Mouse (Mus musculus) left cerebral cortex, postnatal 14 days (tissue): ENCODE data around the gene Pcnp. TPM values are rescaled to one million over a fixed set of nuclear protein-coding genes. Genes with fewer than 3 reads are reported as not detected.
A peak's percentile ranks its signal among the peaks of the same experiment; 100 is the strongest.
"Not testable (repeated sequence)": the region's sequence is repeated elsewhere in the genome, so short reads cannot be mapped to it uniquely, and the experiment has no call there.

Experiments used
- DNase-seq, 2 experiments: peaks; one replicate each; pipeline ENCODE4 v3.0.0; 2021 to 2022; ENCODE audit warnings: low spot score in 2 of 2, mixed read lengths in 1 of 2
- intact Hi-C: fragments of 180-260 bp; cut with DNase I; formaldehyde crosslinking; loops from one replicate; pipeline ENCODE4 v1.15.1; 2025
- microRNA-seq, 2 experiments: library from miRNA; unstranded; fragments of <30 nt; microRNA quantifications; one replicate each; pipeline ENCODE4 v1.2.0; 2022
- total RNA-seq, 2 experiments: library from RNA; stranded (reverse); gene quantifications; 2 replicates each; pipeline ENCODE4 v1.2.3; 2021

Gene Pcnp
- total RNA-seq, 2 experiments from 2014 or later, result 132 to 141 TPM

DNA sequence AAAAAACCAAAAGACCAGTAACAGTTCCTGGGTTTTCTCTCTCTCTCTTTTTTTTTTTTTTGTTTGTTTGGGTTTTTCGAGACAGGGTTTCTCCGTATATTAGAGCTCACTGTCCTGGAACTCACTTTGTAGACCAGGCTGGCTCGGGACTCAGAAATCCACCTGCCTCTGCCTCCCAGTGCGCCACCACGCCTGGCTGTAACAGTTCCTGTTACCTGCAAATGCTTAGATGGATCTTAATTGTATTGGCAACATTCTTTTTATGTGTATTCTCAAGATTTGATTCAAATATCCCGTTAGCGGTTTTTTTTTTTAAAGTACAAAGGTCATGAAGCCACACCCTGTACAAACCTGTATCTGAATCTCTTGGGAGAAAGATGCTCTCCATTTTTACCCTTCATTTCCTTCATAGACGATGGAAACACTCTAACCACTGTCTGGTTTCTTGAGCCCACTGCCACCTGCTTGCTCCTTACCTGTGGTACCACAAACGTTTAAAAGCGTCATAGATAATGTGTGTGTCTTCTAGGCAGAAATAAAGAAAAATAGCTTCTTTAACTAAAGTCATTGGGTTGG is 56.8 kb downstream of the Pcnp start:
- intact Hi-C loops, result loop anchor here (5.0 kb wide), 1 partner anchor 65 kb away; the partner anchor contains the start of gene Trmt10c

DNA sequence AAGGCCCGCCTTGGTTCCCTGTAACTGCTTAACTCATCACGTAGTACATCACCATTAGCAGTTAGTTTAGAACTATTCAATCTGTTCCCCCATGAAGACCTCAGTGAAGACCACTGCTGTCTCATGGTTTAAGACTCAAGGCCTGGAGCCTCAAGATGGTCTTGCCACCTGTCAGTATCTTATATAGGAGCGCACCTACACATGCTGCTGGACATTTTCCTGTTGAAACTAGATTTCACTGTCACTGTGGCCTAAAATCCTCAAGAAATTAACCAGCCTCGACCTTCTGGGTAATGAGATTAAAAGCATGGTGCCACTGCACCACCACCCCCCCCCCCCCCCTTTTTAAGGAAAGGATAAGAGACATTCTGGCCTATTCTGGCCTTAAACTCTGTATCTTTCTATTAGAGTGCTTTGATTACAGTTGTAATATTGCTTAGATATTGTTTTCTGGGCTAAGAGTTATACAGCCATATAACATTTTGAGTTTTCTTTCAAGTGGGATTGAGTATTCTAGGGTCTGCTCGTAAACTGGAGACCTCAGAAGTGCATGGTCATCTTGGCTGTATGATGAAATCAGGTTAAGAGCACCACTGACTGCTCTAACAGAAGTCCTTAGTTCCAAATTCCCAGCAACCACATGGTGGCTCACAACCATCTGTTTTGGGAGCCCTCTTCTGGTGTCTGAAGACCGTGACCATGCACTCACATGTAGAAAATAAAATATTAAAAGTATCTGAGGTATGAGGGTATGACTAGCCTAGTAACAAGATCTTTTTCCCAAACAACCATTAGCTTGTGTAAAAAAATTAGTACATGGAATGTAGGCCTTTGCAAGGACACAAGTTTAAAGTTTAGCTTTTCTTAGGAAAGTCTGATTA is 57.6 kb downstream of the Pcnp start:
- intact Hi-C loops, result loop anchor here (5.0 kb wide), 1 partner anchor 65 kb away; the partner anchor contains the start of gene Trmt10c
- DNase-seq, result no peak

More for the DNA sequence above, 56.8 kb downstream of the Pcnp start:
- no peak for DNase-seq

DNA sequence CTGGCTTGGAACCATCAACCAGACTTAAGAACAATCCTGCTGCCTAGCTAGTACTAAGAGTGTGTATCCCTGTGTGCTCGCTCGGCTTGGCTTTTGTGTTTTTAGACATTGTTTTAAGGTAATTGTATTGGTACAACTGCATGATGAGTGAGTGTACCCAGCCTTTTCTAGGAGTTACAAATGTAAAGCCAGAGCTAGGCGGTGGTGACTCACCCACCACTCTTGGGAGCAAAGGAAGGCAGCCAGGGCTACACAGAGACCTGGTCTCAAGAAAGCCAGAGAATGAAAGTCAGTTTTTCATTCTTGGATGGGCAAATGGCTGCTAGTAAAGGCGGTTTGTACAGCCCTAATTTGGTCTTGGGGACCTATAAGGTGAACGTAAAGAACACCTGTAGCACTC is 59.1 kb downstream of the Pcnp start:
- intact Hi-C loops, result loop anchor here (5.0 kb wide), 1 partner anchor 67 kb away; the partner anchor contains the start of gene Trmt10c
- DNase-seq, result no peak

DNA sequence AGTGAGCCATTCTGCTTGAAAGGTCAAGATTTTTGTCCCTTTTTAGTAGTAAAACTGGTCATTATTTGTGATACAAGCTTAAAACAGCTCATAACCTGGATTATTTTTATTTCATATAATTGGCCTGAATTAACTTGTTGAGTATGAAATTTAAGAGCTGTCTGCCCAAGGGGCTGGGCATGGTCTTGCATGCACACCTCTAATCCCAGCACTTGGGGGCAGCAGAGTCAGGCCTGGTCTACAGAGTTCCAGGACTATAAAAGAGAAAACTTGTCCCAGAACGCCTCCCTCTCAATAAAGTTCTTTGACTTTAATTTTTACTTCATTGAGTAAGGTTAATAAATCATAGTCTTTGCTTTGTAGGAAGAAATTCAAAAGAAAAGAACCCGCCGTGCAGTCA is 60.4 kb downstream of the Pcnp start:
- intact Hi-C loops, result no loop called here
- peak in 1 of 2 experiments; percentile 61 for DNase-seq

DNA sequence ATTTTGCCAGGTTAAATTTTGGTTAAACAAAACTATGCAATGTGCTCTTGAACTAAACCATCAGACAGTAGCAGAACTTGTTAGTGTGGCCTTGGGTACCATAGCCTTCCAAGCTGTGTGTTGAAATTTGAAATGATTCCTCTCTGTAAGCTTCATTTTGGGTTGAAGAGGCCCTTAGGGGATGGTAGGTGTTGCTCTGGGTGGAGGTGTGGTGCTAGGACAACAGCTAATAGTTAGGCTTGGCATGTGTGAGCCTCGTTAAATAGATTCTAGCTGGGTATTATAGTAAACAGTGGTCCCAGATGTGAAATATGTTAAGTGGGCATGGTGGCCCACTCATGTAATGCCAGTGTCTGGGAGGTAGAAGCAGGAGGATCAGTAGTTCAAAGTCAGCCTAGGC is 62.3 kb downstream of the Pcnp start:
- DNase-seq, result no peak
- intact Hi-C loops, result no loop called here

DNA sequence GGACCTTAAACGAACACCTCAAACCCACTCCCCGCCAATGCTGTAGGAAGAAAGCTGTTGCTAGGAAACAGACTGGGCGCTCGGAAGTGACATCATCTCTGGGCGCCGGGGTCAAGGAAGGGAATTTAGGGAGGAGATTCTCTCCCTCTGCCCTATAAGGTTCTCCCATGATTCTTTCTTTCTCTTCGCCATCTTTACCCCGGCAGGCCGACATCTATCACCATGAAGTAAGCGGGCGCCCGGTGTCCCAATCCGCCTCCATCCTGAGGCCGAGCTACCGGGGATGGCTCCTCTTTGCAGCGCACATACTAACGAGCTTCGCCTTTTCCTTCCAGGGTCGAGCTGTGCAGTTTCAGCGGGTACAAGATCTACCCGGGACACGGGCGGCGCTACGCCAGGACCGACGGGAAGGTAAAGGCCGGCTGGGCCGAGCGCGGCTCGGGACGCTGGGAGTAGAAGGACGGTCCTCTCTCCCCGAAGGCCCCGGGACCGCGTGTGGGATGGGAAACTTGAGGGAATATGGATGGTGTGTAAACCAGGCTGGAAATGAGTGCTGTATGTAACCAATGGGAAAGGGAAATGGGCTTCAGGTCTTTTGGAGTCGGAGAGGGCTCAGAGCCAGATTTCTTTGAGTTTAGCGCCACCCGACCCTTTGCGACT is 63.2 kb downstream of the Pcnp start, which contains the start of gene Rpl24:
Gene Rpl24, plus strand, starts transcription at position 64 of the 660 bp plus-strand sequence.
- intact Hi-C loops, result no loop called here
- DNase-seq, result peak; percentile 96 to 98

DNA sequence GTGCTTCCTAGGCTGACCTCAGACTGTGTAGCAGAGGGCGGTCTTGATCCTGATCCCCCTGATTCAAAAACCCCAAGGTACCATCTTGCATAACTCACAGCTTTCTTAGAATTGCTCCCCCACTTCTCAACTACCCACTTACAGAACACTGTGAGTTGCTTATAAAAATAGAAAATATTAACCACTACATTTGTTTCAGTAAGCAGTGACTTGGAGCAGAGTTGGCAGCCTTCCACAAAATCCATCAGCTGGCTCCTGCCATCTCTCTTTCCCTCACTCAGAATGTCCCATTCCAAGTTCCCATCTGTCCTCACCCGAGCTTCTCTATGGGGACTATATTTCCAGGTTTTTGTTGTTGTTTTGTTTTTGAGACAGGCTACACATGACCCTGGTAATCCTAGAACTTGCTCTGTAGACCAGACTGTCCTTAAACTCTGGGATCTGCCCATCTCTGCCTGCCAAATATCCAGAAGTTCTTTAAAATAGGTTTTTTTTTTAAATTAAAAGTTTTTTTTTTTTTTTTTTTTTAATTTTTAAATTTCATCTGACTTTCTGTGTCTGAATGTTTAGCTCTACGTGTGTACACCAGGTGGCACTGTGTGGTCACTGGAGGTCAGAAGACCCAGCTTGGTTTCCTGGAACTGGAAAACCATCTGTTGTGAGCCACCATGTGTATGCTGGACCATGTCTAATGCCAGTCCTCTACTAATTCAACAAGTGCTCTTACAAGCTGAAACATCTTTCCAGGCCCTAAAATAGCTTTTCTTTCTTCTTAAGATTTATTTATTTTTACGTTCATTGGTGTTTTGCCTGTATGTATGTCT is 65.2 kb downstream of the Pcnp start:
- DNase-seq, result peak; percentile 63 to 66
- intact Hi-C loops, result no loop called here

DNA sequence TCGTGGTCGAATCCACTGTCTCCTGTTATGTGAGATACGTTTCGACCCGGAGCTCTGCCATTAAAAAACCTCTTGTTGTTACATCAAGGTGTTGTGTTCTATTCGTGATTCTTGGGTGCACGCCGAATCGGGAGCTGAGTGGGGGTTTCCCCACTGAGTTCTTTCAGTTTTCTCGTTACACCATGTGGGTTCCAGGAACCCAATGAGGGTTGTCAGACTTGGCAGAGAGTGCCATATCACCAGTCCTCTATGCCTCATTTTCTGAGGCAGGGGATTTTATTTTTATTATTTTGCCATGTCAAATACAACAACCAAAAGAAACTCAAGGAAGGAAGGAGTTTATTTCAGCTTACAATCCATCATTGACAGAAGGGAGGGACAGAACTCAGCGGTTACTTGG is 66.5 kb downstream of the Pcnp start:
- intact Hi-C loops, DNase-seq: not testable (repeated sequence)

Small RNA genes lying within 50 kb of the gene (microRNA-seq; reads per million reads assigned to microRNA genes)
- gene Gm24047, result 0 reads per million in 2 experiments

Other genes starting within 250 kb of the Pcnp start
- 1 to 10 TPM; 3.1 to 3.5 TPM for gene Nfkbiz, start 190.8 kb downstream of the Pcnp start, total RNA-seq
- gene Nxpe3, start 134.5 kb downstream of the Pcnp start, total RNA-seq, result 1 to 10 TPM; 7.3 to 7.5 TPM
- gene Cep97, start 94.9 kb downstream of the Pcnp start, total RNA-seq, result 1 to 10 TPM; 9.1 to 10.0 TPM
- 100 to 1,000 TPM; 333 to 350 TPM for gene Rpl24, start 63.5 kb downstream of the Pcnp start, total RNA-seq
- gene Zbtb11, start 55.9 kb downstream of the Pcnp start, total RNA-seq, result 10 to 100 TPM; 36.4 to 36.7 TPM
- gene Trmt10c, start 8.1 kb upstream of the Pcnp start, total RNA-seq, result 1 to 10 TPM; 8.2 to 9.1 TPM
- gene Senp7, start 18.6 kb upstream of the Pcnp start, total RNA-seq, result 10 to 100 TPM; 39.5 to 41.1 TPM
- gene Impg2, start 174.6 kb upstream of the Pcnp start, total RNA-seq, result under 1 TPM; 0.44 to 0.88 TPM